ENCODE assay signal across 12 mouse cellular contexts in the genomic region with DNA sequence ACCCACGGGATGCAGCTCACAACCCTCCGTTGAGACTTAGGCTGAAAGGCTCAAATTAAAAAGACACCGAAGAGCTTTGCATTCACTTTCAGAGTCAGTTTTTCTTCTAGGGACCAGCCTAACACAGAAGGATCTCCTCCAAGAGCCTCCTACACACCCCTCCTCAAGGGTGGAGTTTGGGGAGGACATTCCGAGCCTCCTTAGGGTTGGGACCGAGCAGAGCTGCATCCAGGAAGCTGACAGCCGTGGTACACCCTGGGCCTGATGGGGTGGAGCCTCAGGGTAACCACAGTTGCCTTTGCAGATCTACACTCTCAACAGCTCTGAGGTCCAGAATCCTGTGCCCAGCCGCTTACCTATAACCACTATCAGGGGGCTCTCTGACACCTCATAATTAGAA. TPM values are rescaled to one million over a fixed set of nuclear protein-coding genes. Genes with fewer than 3 reads are reported as not detected.
DNase-seq lines count a peak whose midpoint lies in the region; ATAC-seq and TF ChIP-seq lines count a peak whose summit lies in the region.
"Had no signal": no experiment of that assay in that cellular context is flagged by ENCODE, and none has a peak within 500 bp of the region (broad histone marks: within the 10 kb centered on the region; RNA-seq: fewer than 3 reads in every experiment).

No protein-coding gene starts in this region.

- H3K4me2 ChIP-seq in limb, embryonic 14.5 days (replicated peaks; ENCODE audit: low read depth, low read length, severe bottlenecking), result no peak overlapping the region
- no peak overlapping the region for H3K4me2 ChIP-seq in hindbrain, embryonic 11.5 days (replicated peaks; ENCODE audit: low read depth, low read length)

- H3K9ac ChIP-seq in limb, embryonic 14.5 days (ENCODE audit: low read depth, low read length, severe bottlenecking), result no peak overlapping the region
- no peak overlapping the region for H3K9ac ChIP-seq in hindbrain, embryonic 11.5 days (ENCODE audit: low read depth, low read length)
- H3K9ac ChIP-seq: liver, embryonic 14.5 days had no signal

- H3K36me3 ChIP-seq in embryonic facial prominence, embryonic 10.5 days (replicated peaks), result no peaks in the 10 kb centered on the region
- no peaks in the 10 kb centered on the region for H3K36me3 ChIP-seq in limb, embryonic 14.5 days (ENCODE audit: control insufficient read depth, insufficient read depth, low read length)
- H3K36me3 ChIP-seq in hindbrain, embryonic 11.5 days (ENCODE audit: control insufficient read depth, insufficient read depth, low read length), result no peaks in the 10 kb centered on the region

- H3K4me3 ChIP-seq in embryonic facial prominence, embryonic 10.5 days, result no peak overlapping the region
- H3K4me3 ChIP-seq in limb, embryonic 14.5 days (replicated peaks; ENCODE audit: low read length), result no peak overlapping the region
- H3K4me3 ChIP-seq in hindbrain, embryonic 11.5 days (ENCODE audit: low read depth, low read length), result no peak overlapping the region

- H3K4me1 ChIP-seq in embryonic facial prominence, embryonic 10.5 days, result peaks cover 11% of the 10 kb centered on the region; the same call in 1 of the 2 replicates
- peaks cover 13% of the 10 kb centered on the region for H3K4me1 ChIP-seq in limb, embryonic 14.5 days (ENCODE audit: control insufficient read depth, insufficient read depth, low read length)
- H3K4me1 ChIP-seq in hindbrain, embryonic 11.5 days (replicated peaks; ENCODE audit: control insufficient read depth, insufficient read depth, low read length), result no peaks in the 10 kb centered on the region

- TF ChIP-seq POLR2A in limb, embryonic 14.5 days (IDR thresholded peaks at IDR 0.05; ENCODE audit: borderline replicate concordance, extremely low read depth, insufficient read depth, insufficient read length), result no peak

- no peak for ATAC-seq in limb, embryonic 14.5 days (ENCODE audit: low FRiP score, low read depth)
- no peak for ATAC-seq in hindbrain, embryonic 11.5 days (ENCODE audit: low FRiP score)

- peak; percentile 13 for DNase-seq in kidney, postnatal 10 days
- no peak for DNase-seq in kidney, postnatal 14 days
- DNase-seq in NIH3T3 (ENCODE audit: low read depth), result peak; percentile 39
- no peak for DNase-seq in embryonic facial prominence, embryonic 10.5 days (ENCODE audit: low spot score)
- DNase-seq in limb, embryonic 14.5 days (ENCODE audit: low spot score), result no peak
- DNase-seq in hindbrain, embryonic 11.5 days (ENCODE audit: low spot score), result no peak
- DNase-seq in adipocyte (ENCODE audit: low spot score), result no peak
- DNase-seq: adrenal gland, postnatal 25 days; cerebellum, adult 18-20 months; layer of hippocampus, postnatal 36 days; thymus, postnatal 25 days had no signal

- WGBS in embryonic facial prominence, embryonic 10.5 days, result 63% methylated on average over 7 of the region's 7 CpGs
- 54% methylated on average over 7 of the region's 7 CpGs for WGBS in limb, embryonic 14.5 days
- WGBS in hindbrain, embryonic 11.5 days, result 74% methylated on average over 7 of the region's 7 CpGs

- H3K27me3 ChIP-seq in embryonic facial prominence, embryonic 10.5 days (replicated peaks; ENCODE audit: low read depth, poor library complexity, severe bottlenecking), result no peaks in the 10 kb centered on the region
- H3K27me3 ChIP-seq in limb, embryonic 14.5 days (ENCODE audit: control insufficient read depth, insufficient read depth, low read length), result no peaks in the 10 kb centered on the region
- H3K27me3 ChIP-seq in hindbrain, embryonic 11.5 days (ENCODE audit: control insufficient read depth, insufficient read depth, low read length), result no peaks in the 10 kb centered on the region

- H3K9me3 ChIP-seq in embryonic facial prominence, embryonic 10.5 days, result no peaks in the 10 kb centered on the region
- H3K9me3 ChIP-seq in limb, embryonic 14.5 days (ENCODE audit: control insufficient read depth, low read length), result no peaks in the 10 kb centered on the region
- H3K9me3 ChIP-seq in hindbrain, embryonic 11.5 days (ENCODE audit: control insufficient read depth, low read length), result no peaks in the 10 kb centered on the region

- H3K27ac ChIP-seq in embryonic facial prominence, embryonic 10.5 days (replicated peaks), result 0 out of 2 replicates have a peak overlapping the region, but pooled peaks have one; percentile 36
- peak overlapping the region; percentile 84 for H3K27ac ChIP-seq in limb, embryonic 14.5 days (replicated peaks; ENCODE audit: low read depth, low read length)
- H3K27ac ChIP-seq in hindbrain, embryonic 11.5 days (ENCODE audit: low read depth, low read length), result no peak overlapping the region
- H3K27ac ChIP-seq: liver, embryonic 14.5 days had no signal

RNA-seq across cellular contexts. Expression of gene Slc44a1, which starts 23.3 kb away (rescaled TPM):
- polyA plus RNA-seq in embryonic facial prominence, embryonic 10.5 days (2016; fragmentation: Nextera tagmentation; extraction: Ambion mirVana), result 14.6 and 16.4 TPM in 2 replicates
- polyA plus RNA-seq in limb, embryonic 14.5 days (2012; rRNA removed), result 26.6 and 29.7 TPM in 2 replicates
- polyA plus RNA-seq in limb, embryonic 14.5 days (2014; fragmentation: Nextera tagmentation; extraction: Ambion mirVana), result 56.4 and 58.2 TPM in 2 replicates
- 14.4 and 18.1 TPM in 2 replicates for polyA plus RNA-seq in hindbrain, embryonic 11.5 days (2014; fragmentation: Nextera tagmentation; extraction: Ambion mirVana)

Comparison
In these comparisons a context has a peak if more than half of its experiments do, and no peak if none do; other contexts are left out.
1. DNase-seq: peak in kidney, postnatal 10 days (single experiment) and NIH3T3 (single experiment); none in kidney, postnatal 14 days (single experiment), embryonic facial prominence, embryonic 10.5 days (single experiment), limb, embryonic 14.5 days (single experiment), hindbrain, embryonic 11.5 days (single experiment) and adipocyte (single experiment).